Mouse (Mus musculus) cerebellum, adult 9-10 months (tissue): ENCODE results near the gene Adcy2.

Source experiments
- DNase-seq: peaks from one replicate; pipeline ENCODE4 v3.0.0; 2022

The Adcy2 gene

DNA sequence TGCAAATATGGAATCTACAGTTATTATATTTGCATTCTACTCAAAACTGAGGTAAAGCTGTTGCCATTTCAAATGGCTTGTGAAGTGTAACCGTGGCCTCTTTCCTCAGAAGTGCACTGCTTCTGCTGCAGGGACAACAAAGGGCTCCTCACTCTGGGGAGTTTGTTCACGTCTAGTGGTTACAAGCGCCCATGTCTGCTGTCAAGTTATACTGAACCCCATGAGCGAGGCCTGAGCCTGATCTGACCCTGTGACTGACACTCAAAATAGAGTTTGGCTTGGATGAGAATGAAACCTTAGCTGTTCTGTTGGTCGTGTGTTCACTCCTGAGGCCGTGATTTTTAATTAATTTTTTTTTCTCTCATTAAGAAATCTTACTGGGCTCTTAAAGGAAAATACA lies 38.8 kb downstream of the Adcy2 start:
- no peak for DNase-seq

DNA sequence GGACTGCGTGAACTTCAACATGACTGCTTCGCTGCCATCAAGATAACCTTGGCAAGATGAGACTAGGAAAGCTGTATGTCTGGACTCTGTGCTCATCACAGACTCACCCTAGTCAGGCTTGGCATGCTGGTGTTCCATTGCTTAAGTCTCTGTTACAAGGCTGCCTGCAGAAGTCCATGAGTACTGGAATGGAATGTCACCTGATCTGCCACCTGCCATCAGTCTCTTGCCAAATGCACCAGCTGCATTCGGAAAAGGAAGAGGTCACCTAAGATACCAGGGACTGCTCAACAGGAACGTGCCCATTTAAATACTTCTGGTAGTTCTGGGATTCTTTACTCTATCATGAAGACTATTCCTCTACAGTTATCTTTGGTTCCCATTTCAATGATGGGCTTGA lies 39.9 kb downstream of the Adcy2 start:
- DNase-seq: no peak

DNA sequence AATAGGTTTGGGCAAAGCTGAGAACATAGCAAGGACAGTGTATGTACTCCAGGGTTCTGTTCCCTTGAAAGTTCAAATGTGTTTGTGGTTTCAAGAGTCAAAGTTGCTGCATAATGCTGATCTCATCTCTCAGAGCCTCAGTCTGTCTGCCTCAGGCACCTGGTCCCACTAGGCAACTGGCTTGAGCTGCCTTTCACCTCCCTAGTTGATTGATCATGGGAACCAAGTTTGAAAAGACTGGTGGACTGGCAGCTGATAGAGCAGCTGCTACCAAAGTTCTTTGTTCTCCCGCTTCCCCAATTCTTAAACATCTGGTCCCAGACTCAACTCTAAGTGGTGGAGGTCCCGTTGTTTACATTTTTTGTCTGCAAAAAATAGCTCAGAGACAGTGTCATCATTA lies 56.6 kb downstream of the Adcy2 start:
- DNase-seq: no peak

DNA sequence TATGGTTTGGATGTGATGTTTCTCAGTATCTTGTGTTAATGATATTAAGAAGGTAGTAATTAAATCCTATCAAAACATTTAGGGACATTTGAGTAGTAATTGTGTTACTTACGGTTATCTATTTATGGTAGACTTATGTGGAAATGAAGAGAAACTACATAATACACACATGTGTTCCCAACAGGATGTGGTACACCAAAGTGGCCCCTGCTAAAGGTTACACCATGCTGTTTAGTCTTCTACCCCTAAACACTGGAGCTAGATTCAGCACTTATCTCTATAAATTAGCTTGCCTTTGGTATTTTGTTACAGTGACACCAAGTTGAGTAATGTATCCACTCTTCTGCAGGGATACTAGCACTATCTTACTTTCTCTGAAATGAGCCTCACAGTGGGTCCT lies 57.9 kb downstream of the Adcy2 start:
- no peak for DNase-seq

DNA sequence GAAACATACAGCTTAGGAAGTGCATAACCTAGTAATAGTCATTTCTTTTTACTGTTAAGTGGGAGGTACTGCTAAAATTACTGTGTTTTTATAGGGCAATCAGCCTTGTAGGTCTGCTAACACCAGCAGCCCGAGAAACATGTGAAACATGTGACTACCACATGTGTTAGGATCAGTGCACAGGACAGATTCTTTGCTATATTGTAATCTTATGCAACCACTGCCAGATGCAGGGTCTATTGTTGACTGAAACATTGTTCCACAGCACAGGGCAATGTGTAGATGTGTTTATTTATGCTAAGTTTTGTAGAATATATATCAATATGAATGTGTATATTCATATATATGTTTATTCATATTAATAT lies 67.1 kb downstream of the Adcy2 start:
- DNase-seq: no peak

DNA sequence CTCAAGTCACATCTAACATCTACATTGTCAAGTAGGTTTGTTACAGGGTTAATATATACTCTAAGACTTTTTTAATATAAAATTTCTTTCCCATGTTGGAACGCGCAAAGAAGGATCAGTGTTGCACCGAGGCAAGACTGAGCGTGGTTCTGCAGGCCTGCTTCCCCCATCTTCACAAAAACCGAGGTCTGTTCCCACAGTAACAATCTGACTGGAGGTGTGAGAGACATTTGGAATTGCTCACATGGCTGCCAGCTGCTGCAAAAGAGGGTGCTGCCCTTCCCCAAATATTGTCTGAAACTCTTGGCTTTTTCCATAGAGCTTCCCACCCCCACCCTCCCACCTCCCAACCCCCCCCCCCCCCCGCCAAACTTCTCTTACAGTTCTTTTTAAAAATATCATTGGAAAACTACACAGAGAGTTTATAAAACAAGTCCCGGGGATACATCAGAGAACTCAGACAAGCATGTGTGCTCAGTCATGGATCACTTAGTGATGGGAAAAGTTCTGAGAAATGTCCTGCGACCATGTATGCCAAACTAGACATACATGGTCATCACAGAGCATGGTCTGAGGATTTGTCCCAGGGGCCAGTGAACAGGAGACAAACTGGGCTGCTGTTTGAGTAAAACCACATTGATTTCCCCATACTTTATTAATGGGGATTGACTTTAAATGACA lies 67.6 kb downstream of the Adcy2 start:
- no peak for DNase-seq

DNA sequence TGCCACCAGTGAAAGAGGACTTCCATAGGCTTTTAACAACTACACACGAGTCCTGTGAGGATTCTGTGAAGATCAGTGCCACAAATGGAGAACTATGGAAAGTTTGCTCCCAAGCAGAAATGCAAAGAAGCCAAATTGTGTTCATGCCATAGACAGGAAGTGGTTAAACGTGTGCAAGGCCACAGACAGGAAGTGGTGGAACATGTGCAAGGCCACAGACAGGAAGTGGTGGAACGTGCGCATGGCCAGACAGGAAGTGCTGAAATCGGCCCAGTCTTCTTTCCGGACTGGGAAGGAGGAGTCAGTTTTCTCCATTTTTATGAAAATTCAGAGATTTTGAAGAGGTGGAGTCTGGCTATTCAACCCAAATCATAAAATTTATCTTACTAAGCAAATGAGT lies 70.9 kb downstream of the Adcy2 start:
- no peak for DNase-seq

DNA sequence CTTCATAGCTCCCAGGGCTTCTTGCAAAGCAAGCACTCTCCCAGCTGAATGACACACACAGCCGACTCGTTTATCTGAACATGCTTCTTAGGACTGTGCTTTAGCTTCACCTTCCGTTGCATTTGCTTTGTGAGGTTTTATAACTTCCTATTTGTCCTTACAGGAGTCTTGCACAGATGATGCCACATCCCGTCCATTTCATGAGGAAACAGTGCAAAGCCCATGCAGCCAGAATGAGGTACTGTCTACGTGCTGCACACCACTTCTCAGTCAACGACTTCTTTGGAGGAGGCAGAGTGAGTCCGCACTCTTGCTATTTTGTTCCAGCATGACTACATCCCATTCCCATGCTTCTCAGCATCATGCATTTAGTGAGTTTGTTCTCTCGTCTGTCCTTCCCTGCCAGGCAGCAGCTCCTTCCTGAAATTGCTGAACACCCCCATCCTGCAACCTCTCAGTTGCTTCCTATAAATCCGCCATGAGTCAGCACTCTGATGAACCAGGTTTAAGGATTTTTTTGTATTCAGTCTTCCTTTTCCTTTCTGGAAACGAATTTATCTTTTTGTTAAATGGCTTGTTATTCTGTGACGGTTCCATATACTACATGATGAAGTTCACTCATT lies 85.6 kb downstream of the Adcy2 start:
- DNase-seq: no peak

DNA sequence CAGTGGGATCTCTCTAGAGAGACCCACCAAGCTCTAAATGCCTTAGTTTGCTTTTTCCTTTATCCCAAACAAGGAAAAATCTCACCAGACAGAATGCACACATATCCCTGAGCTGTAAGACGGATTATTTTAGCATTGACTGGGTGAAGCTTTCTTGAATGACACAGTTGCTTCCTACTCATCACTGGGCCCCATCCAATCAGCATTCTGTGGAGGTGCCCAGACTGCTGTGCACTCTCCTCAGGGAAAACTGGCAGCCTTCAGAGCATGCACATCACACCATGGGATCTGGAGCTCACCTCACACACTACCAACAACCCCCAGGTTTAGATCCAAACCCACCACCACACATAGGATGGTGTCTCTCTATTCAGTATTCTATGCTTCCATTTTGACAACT lies 92.7 kb downstream of the Adcy2 start:
- no peak for DNase-seq

DNA sequence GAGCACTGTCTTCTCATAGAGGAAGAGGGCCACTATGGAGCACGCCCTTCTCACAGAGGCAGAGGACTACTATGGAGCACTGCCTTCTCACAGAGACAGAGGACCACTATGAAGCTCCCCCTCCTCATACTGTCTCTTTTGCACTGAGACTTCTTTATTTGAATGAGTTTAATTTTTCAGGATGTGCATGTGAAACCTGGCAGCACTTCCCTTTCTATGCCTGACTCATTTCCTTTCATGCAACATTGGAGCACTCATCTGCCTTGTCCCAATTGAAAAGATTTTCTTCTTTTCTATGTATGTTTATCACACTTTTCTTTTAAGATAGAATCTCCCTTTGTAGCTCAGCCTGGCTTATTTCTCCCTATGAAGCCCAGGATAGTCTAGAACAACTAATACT lies 96.6 kb downstream of the Adcy2 start:
- DNase-seq: no peak

DNA sequence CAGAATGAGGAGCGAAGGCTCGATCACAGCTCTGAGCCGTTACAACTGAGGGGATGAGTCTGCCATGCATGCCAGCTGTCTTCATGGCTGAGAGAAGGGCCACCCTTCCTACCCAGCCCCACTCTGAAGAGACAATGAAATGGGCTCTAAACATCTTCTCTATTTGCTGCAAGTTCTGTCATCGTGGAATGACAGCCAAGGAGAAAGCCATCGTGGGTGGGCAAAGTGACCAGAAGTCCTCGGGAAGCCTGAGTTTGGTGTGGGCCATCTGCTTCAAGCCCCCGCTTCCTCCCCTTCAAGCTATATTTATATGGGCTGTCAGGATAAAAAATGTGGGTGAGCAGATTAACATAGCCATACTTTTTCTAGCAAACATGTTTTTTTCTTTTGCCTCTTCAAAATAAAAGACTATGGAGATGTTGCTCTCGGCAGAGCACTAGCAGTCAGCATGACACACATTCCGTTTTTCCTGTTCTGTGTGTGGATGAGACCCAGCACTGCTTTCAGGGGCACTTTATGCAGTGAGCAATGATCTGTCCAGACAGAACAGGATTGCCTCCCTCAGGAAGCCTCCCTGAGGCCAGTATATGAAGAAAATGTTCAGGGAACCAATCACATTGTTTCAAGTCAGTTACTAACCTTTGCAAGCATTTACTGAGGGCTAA lies 109.3 kb downstream of the Adcy2 start:
- no peak for DNase-seq

DNA sequence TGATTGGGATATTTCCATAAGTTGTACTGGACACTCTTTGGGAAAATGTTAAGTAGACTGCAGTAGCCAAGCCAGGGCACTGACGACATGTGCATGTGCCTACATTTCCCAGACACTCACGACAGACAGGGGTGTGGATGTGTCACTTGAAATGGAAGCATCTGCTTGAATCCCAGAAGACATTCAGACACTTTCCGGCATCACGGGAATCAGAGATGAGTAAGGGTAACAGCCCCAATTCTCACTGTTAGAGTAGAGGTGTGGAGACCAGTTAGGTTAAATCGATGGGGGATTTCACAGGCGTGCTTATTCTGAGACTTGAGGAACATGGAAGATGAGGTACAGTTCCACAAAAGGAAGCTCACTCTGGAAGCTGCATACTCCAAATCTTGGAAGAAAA lies 130.6 kb downstream of the Adcy2 start:
- DNase-seq: no peak

DNA sequence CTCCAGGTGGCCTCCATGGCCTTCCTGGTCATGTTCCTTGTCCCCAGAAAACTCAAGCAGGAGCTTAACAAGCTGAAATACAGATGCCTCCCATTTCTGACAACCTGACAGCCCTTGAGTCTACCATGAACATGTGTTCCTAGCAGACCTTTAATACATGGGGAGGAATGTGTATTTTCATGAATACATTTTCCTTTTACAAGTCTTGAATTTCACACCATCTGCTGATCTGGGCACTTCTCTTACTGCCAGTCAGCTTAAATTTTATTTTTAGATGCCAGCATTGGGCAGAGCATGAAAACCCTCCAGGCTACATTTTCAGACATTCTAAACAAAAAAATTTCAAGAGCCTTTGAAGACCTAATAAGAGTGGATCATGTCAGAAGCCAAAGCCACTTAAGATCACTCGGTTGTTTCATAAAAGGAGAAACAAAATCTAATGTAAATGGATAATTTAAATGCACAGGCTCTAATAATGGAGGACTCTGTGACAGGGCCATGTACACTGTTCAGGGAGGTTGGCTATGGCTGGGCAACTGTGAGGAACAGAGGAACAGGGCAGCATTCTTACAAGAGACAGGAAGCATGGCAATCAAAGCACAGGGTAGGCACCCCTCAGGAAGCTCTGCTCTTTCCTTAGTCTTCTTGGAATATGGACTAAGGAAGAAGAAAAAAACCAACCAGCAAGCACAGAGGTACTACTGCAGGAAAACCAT lies 131.2 kb downstream of the Adcy2 start:
- no peak for DNase-seq

DNA sequence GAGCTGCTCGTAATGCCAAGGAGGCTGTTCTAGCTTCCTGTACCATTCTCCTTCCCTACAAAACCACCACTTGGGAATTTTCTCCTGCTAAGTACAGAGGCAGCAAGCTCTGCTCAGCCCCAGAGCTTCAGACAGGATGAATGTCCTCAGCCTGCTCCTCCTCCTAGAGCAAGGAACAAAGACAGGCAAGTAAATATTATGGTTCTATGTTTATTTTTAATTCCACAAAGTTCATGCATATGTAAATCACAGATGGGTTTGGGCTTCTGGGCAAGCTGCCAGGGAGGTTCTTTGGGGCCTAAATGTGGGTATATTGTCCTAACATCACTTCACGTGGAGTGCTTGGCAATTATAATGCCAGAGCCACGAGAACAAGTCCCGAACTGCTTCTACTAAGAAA lies 139.3 kb downstream of the Adcy2 start:
- DNase-seq: no peak

DNA sequence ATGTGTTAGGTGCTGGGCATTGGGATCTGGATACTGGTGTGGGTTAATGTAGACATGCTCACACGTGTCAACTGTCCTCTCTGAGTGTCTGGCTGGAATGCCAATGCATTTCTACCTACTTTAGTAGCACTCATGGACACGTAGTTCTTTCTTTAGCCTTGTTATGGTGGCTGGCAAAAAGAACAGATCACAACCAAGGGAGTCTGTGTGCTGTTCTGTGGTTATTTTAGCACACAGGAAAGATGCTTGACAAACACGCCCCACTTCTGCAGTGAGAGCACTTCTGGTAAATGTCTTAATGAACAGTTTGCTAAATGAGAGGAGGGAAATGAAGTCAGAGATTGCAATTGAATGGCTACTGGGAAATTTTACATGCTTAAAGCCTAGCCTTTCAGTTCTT lies 151.1 kb downstream of the Adcy2 start:
- no peak for DNase-seq

DNA sequence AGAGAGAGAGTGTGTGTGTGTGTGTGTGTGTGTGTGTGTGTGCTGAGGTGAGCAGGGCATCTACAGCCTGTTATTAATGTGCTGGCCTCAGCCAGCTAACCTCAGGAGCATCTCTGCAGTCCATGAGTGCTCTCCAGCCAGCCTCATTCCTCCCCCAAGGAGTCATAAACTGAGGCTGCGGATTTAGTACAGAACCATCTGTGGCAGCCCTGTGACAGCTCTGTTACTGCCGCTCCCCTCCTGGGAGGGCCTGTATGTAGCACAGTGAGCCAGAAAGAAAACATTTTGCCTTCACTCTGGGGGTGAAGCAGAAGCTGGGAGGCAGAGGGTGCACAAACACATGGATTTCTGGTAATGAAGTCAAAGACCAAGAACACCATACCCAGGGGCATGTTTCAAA lies 159.8 kb downstream of the Adcy2 start:
- DNase-seq: no peak

DNA sequence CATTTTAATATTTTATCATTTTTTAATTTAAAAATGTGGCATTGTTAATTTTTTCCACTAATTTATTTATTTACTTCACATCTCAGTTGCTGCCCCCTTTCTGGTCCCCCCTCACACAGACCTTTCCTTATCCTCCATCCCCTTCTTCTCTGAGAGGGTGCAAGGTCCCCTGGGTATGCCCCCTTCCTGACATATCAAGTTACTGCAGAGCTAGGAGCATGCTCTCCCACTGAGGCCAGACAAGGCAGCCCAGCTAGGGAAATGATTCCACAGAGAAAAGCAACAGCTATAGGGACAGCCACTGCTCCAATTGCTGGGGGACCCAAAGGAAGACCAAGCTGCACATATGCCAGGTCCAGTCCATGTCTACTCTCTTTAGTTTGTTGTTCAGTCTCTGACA lies 163.2 kb downstream of the Adcy2 start:
- DNase-seq: no peak

DNA sequence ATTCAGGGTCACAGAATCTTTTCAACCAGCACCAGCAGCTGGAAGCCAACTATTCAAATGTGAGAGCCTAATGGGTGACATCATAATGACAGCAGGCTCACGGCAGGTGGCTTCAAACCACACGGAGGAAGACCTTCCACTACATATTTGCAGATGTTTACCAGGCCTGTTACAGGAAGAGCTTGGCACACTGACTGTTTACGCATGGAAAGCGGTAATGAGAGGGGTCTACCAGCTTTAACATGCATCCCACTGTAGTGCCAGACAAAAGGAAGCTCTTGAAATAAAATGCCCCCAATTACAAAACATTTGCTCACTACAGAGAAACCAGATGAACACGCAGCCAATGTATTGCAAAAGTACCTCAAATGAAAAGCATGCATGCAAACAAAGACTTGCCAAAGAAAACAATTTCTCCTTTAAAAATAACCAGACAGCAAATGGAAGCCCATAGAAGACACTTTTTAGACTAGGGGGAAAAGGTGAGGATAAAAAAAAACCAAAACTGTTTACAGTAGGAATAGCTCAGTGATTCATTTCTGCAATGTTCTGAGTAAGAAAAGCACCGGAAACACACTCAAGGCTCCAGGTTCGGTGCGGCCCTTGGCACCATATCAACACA lies 163.8 kb downstream of the Adcy2 start:
- no peak for DNase-seq

DNA sequence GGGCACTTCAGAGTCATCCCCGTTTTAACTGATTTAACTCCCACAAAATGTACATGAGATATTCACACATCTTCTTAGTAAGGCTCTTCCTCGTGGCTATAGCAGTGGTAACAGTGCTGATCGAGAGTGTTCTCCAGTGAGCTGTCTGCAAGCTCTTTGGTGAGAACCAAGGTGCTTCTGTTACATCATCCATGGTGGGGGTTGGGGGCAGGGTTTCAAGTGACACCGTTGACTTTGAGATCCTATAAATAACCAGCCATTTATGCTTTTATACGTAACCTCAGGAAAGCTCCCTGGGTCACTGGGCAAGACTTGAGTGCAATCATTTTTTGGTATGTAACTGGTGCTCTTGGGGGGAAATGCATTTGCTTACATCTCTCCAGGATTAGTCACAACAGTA lies 167.2 kb downstream of the Adcy2 start:
- no peak for DNase-seq

DNA sequence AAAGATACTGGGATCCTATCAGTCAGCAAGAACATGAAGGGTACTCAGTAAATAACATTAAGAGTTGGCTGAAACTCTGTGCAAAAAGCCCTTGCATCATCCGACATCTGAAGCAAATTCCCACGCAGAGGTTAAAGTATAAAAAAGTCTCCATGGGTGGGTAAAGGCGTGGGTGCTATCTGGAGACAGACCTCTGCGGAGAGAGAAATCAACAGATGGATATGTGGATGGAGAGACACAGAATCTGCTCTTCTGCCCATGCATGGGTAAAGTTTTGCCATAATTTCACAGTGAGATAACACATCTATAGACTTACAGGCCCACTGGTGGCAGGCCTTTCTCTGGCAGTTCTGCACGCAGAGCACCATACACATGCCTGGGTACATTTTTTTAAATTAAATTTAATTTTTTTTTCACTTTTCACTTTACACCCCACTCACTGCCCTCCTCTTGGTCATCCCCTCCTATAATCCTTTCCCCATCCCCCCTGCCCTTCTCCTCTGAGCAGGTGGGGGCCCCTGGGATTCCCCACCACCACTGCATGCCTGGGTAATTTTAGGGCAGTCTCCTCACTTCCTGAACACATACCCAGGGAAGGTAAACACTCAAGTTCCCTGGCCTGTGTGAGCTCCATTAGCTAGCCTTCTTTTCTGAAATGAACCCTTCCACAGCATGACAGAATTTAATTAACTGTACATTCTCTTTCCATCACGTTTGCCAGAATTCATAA lies 169.1 kb downstream of the Adcy2 start:
- no peak for DNase-seq

DNA sequence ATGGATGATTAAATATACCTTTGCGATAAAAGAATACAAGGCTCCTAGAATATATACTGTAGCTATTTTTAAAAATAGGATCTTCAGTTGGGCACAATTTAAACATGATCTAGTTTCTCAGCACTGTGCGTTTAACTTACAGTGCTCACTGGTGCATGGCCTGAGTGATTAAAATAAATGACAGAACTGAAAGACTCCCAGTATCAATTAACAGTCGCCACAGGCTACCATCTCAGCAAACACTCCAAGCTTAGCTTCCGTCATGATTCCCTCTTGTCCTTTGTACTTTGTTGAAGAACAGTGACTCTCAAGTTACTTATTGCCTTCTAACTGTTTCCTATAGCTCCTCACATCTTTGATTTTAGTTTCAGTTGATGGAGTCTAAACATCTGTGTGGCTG lies 170.9 kb downstream of the Adcy2 start:
- no peak for DNase-seq

DNA sequence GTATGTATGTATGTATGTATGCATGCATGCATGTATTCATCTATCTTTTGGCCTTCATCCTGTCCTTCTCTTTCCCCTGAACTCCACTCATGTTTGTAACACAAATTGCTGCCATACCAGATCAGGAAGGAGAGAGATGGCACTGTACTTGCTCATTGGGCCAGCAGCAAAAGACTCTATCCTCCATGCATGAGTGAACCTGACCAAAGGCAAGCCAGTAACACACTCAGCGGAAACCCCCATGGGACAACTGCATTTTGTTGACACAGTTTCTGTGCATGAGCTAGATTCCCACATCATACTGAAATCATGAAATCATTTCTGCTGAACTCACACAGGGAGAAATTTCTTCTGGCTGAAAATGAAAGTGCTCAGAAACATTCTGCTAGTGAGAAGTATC lies 172.9 kb downstream of the Adcy2 start:
- no peak for DNase-seq
